Mouse (Mus musculus) limb, embryonic 14.5 days (tissue): ENCODE measurements at regions not wholly inside any gene's neighbourhood (a gene's known extent, or its start where the extent isn't known, plus 50 kb on each side); places are given as distances from the start of the nearest gene placed in this dataset.

Experiments
- ATAC-seq: fragments of 200-750 bp; cut with Nextera tagmentation; 2 replicates; pipeline ENCODE4 v1.8.0; 2017; ENCODE audit warnings: low read depth, moderate number of reproducible peaks, moderate TSS enrichment; ENCODE audit not compliant: low FRiP score
- DNase-seq: peaks from one replicate; pipeline ENCODE4 v3.0.0-alpha.2; 2015; ENCODE audit warnings: low spot score
- H3K27ac ChIP-seq: fragments of 300-500 bp; sonication (generic); replicated peaks from 2 replicates; pipeline ENCODE4 v1.5.1; 2014; ENCODE audit warnings: low read depth, mild to moderate bottlenecking, low read length, moderate library complexity, mixed read lengths
- H3K27me3 ChIP-seq: fragments of 300-500 bp; sonication (generic); 2 replicates; pipeline ENCODE4 v1.6.1; 2014; ENCODE audit warnings: low read length, mixed read lengths; ENCODE audit not compliant: control insufficient read depth, insufficient read depth
- H3K36me3 ChIP-seq: fragments of 300-500 bp; sonication (generic); 2 replicates; pipeline ENCODE4 v1.6.1; 2014; ENCODE audit warnings: mild to moderate bottlenecking, low read length, moderate library complexity, mixed read lengths; ENCODE audit not compliant: control insufficient read depth, insufficient read depth
- H3K4me1 ChIP-seq: fragments of 300-500 bp; sonication (generic); 2 replicates; pipeline ENCODE4 v1.6.1; 2014; ENCODE audit warnings: antibody characterized with exemption, low read length, mixed read lengths; ENCODE audit not compliant: control insufficient read depth, insufficient read depth
- H3K4me2 ChIP-seq: fragments of 300-500 bp; sonication (generic); replicated peaks from 2 replicates; pipeline ENCODE4 v1.6.1; 2014; ENCODE audit warnings: low read depth, mild to moderate bottlenecking, low read length, moderate library complexity; ENCODE audit not compliant: severe bottlenecking
- H3K4me3 ChIP-seq: fragments of 300-500 bp; sonication (generic); replicated peaks from 2 replicates; pipeline ENCODE4 v1.5.1; 2014; ENCODE audit warnings: low read length
- H3K9ac ChIP-seq: fragments of 300-500 bp; sonication (generic); 2 replicates; pipeline ENCODE4 v1.6.1; 2014; ENCODE audit warnings: mild to moderate bottlenecking, low read depth, low read length, moderate library complexity; ENCODE audit not compliant: severe bottlenecking
- H3K9me3 ChIP-seq: fragments of 300-500 bp; sonication (generic); 2 replicates; pipeline ENCODE4 v1.6.1; 2016; ENCODE audit warnings: low read length; ENCODE audit not compliant: control insufficient read depth
- POLR2A ChIP-seq: fragments of 200-500 bp; IDR thresholded peaks from 2 replicates; pipeline ENCODE4 v1.8.0; 2012; ENCODE audit warnings: inconsistent platforms, mild to moderate bottlenecking, moderate library complexity, borderline replicate concordance; ENCODE audit not compliant: insufficient read depth, insufficient read length; ENCODE audit errors: extremely low read depth
- WGBS: fragments of 180-500 bp; shearing (Covaris S2); extraction: QIAGEN DNeasy Blood & Tissue Kit; methylation state at CpG from one replicate; pipeline ENCODE4 v1.1.7; 2014; 5-methylcytosine and 5-hydroxymethylcytosine counted together

GRCm38 (mm10) chrX:99317736-99318135 lies 153.3 kb downstream of the Pja1 start:
- 0 out of 2 replicates have a peak, but pooled peaks cover 12% of the 10 kb centered on the region for H3K27me3 ChIP-seq
- H3K9me3 ChIP-seq, result no peaks in the 10 kb centered on the region
- 75% methylated on average over 10 of the region's 10 CpGs for WGBS
- ATAC-seq, result no peak
- H3K27ac ChIP-seq, result no peak overlapping the region
- H3K4me3 ChIP-seq, result no peak overlapping the region
- H3K36me3 ChIP-seq, result no peaks in the 10 kb centered on the region
- H3K4me1 ChIP-seq, result no peaks in the 10 kb centered on the region
- no peak for TF ChIP-seq POLR2A
- H3K9ac ChIP-seq, result no peak overlapping the region
- DNase-seq, result no peak
- no peak overlapping the region for H3K4me2 ChIP-seq

DNA sequence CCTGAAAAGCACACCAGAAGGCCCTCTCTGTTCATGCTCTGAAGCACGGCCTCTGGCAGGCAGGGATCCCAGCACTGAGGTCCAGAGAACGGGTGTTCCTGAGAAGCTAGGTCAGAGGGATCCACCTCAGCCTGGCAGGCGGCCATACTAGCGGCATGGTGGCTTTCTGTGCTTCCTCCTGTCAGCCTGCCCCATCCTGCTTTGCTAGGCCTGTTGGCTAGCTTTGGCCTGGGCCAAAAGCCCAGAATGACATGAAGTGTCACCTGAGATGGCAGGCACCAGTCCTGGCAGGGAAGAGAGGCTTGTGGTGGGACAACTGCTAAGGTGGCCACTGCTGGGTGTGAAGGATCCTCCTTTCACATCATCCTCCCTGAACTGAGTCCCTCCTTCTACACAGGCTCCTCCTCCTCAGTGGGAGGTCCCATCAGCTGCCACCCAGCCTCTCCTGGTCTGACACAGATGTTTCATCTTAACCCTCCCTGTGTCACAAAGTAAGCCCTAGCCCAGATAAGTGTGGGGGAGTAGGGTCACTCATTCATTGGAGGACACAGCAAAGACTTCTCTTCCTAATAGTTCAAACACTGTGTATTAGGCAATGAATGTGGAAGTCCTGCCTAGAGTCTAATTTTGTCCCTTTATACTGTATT lies 154.5 kb downstream of the Pja1 start:
- 73% methylated on average over 4 of the region's 4 CpGs for WGBS
- Histone ChIP-seq H3K9ac (no peak overlapping the region), H3K4me2 (no peak overlapping the region), H3K36me3 (no peaks in the 10 kb centered on the region), H3K27ac (no peak overlapping the region), H3K4me3 (no peak overlapping the region), H3K4me1 (no peaks in the 10 kb centered on the region), H3K9me3 (no peaks in the 10 kb centered on the region), H3K27me3 (0 out of 2 replicates have a peak, but pooled peaks cover 12% of the 10 kb centered on the region)
- no peak for TF ChIP-seq POLR2A
- ATAC-seq (no peak), DNase-seq (no peak)

DNA sequence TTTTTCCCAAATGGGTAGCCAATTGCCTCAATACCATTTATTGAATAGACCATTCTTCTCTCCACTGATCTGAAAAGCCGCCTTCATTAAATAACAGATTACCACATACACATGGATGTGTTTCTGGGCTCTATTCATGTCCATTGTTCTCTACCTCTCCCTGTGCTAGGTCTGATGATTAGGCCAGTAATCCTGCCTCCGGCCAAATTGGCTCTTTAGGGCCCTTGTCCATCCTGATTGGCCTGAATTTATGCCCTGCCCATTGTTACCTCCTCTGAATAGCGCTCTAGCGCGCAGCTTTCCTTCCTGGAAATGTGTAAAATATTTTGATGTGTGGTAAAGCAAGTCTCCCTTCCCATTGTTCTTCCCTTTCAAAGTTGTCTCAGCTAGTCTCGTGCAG lies 163.2 kb downstream of the Efnb1 start:
- Histone ChIP-seq H3K9me3 (no peaks in the 10 kb centered on the region), H3K4me2 (no peak overlapping the region), H3K27me3 (no peaks in the 10 kb centered on the region), H3K4me1 (no peaks in the 10 kb centered on the region), H3K27ac (no peak overlapping the region), H3K9ac (no peak overlapping the region), H3K36me3 (no peaks in the 10 kb centered on the region), H3K4me3 (no peak overlapping the region)
- TF ChIP-seq POLR2A, result no peak
- WGBS, result 59% methylated on average over 6 of the region's 6 CpGs
- DNase-seq (no peak), ATAC-seq (no peak)

GRCm38 (mm10) chrX:99294726-99295125 lies 158.8 kb downstream of the Efnb1 start:
- Histone ChIP-seq H3K36me3 (no peaks in the 10 kb centered on the region), H3K27ac (no peak overlapping the region), H3K4me3 (no peak overlapping the region), H3K4me2 (no peak overlapping the region), H3K9me3 (no peaks in the 10 kb centered on the region), H3K9ac (no peak overlapping the region), H3K4me1 (peaks cover 4% of the 10 kb centered on the region; the same call in 1 of the 2 replicates), H3K27me3 (0 out of 2 replicates have a peak, but pooled peaks cover 4% of the 10 kb centered on the region)
- WGBS, result 72% methylated on average over 8 of the region's 8 CpGs
- TF ChIP-seq POLR2A, result no peak
- DNase-seq (no peak), ATAC-seq (no peak)

- 74% methylated on average over 6 of the region's 6 CpGs for WGBS
- Histone ChIP-seq H3K9ac (no peak overlapping the region), H3K4me1 (peaks cover 4% of the 10 kb centered on the region; the same call in 1 of the 2 replicates), H3K27me3 (0 out of 2 replicates have a peak, but pooled peaks cover 4% of the 10 kb centered on the region), H3K27ac (no peak overlapping the region), H3K9me3 (no peaks in the 10 kb centered on the region), H3K4me3 (no peak overlapping the region), H3K4me2 (no peak overlapping the region), H3K36me3 (no peaks in the 10 kb centered on the region)
- ATAC-seq (no peak), DNase-seq (no peak)
- no peak for TF ChIP-seq POLR2A
These were observed 158.0 kb downstream of the Efnb1 start for GRCm38 (mm10) chrX:99293967-99294366.
